Mouse (Mus musculus): ENCODE data around the gene Lss.

The Lss gene

GRCm38 (mm10) chr10:76561972-76562371, 30.6 kb downstream of the Lss start, which contains the start of gene Spatc1l:
Gene Spatc1l, plus strand, starts transcription at chr10:76562272.
- no peak for DNase-seq (ENCODE audit: low spot score in 2 of 2)

DNA sequence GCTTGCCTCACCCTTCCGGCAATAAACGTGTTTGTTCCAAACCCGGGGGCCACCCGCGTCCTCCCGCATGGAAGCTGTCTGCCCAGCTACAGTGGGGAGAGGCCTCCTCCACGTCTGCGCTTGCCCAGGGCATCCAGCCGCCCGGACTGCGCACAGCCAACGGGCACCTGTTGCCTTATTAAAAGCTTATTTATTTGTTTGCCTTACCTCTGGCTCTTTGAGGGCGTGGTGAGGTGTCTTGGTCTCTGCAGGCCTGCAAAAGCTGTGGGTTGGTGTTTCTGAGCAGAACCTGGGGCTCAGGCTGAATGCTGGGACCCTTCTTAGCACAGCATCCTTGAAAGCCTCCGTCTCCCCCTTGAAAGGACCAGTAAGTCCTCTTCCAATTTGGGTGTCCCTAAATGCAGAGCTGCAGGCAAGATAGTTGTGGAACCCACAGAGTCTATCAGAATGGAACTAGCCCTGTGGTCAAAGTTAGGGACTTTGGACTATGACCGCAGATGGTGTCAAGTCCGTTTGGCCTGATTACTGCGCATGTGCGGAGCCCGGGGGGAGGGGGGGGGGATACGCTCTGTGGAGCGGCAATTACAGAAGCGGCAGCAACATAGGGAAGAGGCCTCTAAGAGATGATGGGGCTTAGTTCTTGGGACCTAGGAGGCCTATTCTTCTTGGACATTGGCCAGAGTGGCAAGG, 38.8 kb downstream of the Lss start:
- DNase-seq (ENCODE audit: low spot score in 2 of 2) = no peak

- DNase-seq (ENCODE audit: low spot score in 2 of 2) = no peak
Measured at GRCm38 (mm10) chr10:76571070-76571469, 39.7 kb downstream of the Lss start.

GRCm38 (mm10) chr10:76572151-76572550, 40.8 kb downstream of the Lss start:
- no peak for DNase-seq (ENCODE audit: low spot score in 2 of 2)

- no peak for DNase-seq (ENCODE audit: low spot score in 2 of 2)
Measured at GRCm38 (mm10) chr10:76575374-76575773, 44.0 kb downstream of the Lss start, which contains the start of gene Ftcd. Gene Ftcd, plus strand, starts transcription at chr10:76575648.

GRCm38 (mm10) chr10:76576920-76577319, 45.5 kb downstream of the Lss start:
- DNase-seq (ENCODE audit: low spot score in 2 of 2) = no peak

- no peak for DNase-seq (ENCODE audit: low spot score in 2 of 2)
Measured at GRCm38 (mm10) chr10:76584138-76584537, 52.8 kb downstream of the Lss start.

DNA sequence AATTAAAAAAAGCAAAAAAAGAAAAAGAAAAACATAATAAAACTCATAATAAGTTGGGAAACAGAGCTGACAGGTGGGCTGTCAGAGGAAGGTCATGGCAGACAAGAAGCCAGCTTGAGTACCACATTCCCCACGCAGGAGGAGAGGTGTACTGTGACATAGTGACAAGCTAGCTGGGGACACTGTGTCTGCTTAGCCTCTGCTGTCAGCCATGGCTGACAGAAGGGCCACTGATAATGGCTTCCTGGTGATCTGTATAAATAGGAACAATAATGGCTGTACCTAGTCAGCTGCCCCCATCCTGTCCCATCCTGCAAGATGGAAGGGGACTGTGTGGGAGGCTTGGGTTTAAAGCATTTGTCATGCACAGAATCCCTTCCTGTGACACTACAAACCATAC, 54.8 kb downstream of the Lss start:
- DNase-seq (ENCODE audit: low spot score in 2 of 2) = no peak

- DNase-seq (ENCODE audit: low spot score in 2 of 2) = no peak
Measured at GRCm38 (mm10) chr10:76590197-76590596, 58.8 kb downstream of the Lss start.

- DNase-seq (ENCODE audit: low spot score in 2 of 2) = no peak
Measured at GRCm38 (mm10) chr10:76596338-76596737, 65.0 kb downstream of the Lss start.

DNA sequence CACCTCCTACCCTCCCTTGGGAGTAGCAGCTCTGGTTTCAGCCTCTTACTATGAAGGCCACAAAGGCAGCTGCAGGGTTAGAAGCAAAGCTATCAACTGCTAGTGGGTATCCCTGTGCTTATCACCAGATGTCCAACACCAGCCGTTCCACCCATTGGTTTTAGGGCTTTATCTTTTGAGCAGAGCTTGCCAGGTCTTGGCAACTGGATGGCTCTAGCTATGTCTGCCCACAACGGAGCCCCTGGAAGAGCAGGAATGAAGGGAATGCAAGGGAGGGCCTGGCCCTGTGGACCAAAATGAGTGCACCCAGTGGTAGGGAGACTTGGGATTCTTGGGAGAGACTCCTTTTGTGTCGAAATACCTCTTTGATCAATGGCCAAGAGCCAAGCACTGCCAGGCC, 71.3 kb downstream of the Lss start:
- no peak for DNase-seq (ENCODE audit: low spot score in 2 of 2)

All from frontal cortex, postnatal 14 days (tissue).